Mouse (Mus musculus) liver (tissue): Measurements from ENCODE around the gene Lgi1.

Experiments
- DNase-seq: peaks from one replicate; pipeline ENCODE4 v3.0.0-alpha.2; 2020; ENCODE audit warnings: mixed read lengths

Gene Lgi1

GRCm38 (mm10) chr19:38264505-38265500, at the start of gene Lgi1:
TSS of gene Lgi1 (plus strand) at chr19:38264536.
- DNase-seq: no peak

GRCm38 (mm10) chr19:38217696-38218095, 46.6 kb upstream of the Lgi1 start:
- no peak for DNase-seq

- DNase-seq: no peak
Observed at GRCm38 (mm10) chr19:38223356-38223904, 40.9 kb upstream of the Lgi1 start.

GRCm38 (mm10) chr19:38223905-38224684, 40.2 kb upstream of the Lgi1 start, which contains the start of gene Fra10ac1:
TSS of gene Fra10ac1 (minus strand) at chr19:38224156.
- DNase-seq: peak; percentile 88

- no peak for DNase-seq
Observed at GRCm38 (mm10) chr19:38224685-38225060, 39.7 kb upstream of the Lgi1 start.

GRCm38 (mm10) chr19:38228699-38229098, 35.6 kb upstream of the Lgi1 start:
- peak; percentile 25 for DNase-seq

GRCm38 (mm10) chr19:38232087-38232486, 32.2 kb upstream of the Lgi1 start:
- no peak for DNase-seq

- DNase-seq: no peak
Observed at GRCm38 (mm10) chr19:38232516-38232915, 31.8 kb upstream of the Lgi1 start.

GRCm38 (mm10) chr19:38236526-38236925, 27.8 kb upstream of the Lgi1 start:
- no peak for DNase-seq

- peak; percentile 43 for DNase-seq
Observed at GRCm38 (mm10) chr19:38237834-38238212, 26.5 kb upstream of the Lgi1 start.

- DNase-seq: no peak
Observed at GRCm38 (mm10) chr19:38238213-38238951, 26.0 kb upstream of the Lgi1 start.

GRCm38 (mm10) chr19:38242314-38242852, 22.0 kb upstream of the Lgi1 start:
- no peak for DNase-seq

- DNase-seq: no peak
Observed at GRCm38 (mm10) chr19:38244748-38245147, 19.6 kb upstream of the Lgi1 start.

GRCm38 (mm10) chr19:38245361-38246176, 18.8 kb upstream of the Lgi1 start:
- no peak for DNase-seq

GRCm38 (mm10) chr19:38246177-38246622, 18.1 kb upstream of the Lgi1 start:
- DNase-seq: no peak

GRCm38 (mm10) chr19:38249627-38250026, 14.7 kb upstream of the Lgi1 start:
- DNase-seq: no peak

GRCm38 (mm10) chr19:38253796-38254195, 10.5 kb upstream of the Lgi1 start:
- peak; percentile 7 for DNase-seq

- DNase-seq: no peak
Observed at GRCm38 (mm10) chr19:38258651-38259065, 5.7 kb upstream of the Lgi1 start.

- DNase-seq: no peak
Observed at GRCm38 (mm10) chr19:38259436-38259835, 4.9 kb upstream of the Lgi1 start.

- DNase-seq: no peak
Observed at GRCm38 (mm10) chr19:38260346-38260745, 4.0 kb upstream of the Lgi1 start.

- no peak for DNase-seq
Observed at GRCm38 (mm10) chr19:38261351-38261750, 3.0 kb upstream of the Lgi1 start.
